Mouse (Mus musculus): ENCODE measurements at regions not wholly inside any gene's neighbourhood (a gene's known extent, or its start where the extent isn't known, plus 50 kb on each side); places are given as distances from the start of the nearest gene placed in this dataset.

DNA sequence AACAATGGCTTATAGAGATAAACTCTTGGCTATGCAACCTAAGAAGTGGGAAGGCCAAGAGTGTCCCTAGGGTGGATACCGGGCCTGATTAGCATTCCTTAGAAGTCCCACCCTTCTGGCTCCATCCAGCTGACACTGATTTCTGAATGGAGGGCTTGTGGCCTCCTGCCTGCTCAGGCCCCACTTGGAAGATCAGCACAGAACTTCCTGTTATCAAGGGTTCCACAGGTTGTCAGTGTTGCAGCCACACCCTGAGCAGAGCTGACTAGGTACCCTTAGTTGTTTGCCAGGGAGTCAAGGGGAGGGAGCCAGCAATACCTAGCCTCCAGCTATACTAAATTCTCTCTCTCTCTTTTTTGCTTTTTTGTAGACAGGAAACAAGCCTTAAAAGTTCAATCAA lies 164.1 kb upstream of the Olig3 start:
- Histone ChIP-seq H3K36me3 (replicated peaks; ENCODE audit: low read length) (no peaks in the 10 kb centered on the region), H3K27me3 (replicated peaks) (peaks cover 2% of the 10 kb centered on the region), H3K4me1 (peaks cover 47% of the 10 kb centered on the region), H3K4me3 (replicated peaks) (no peak overlapping the region), H3K9me3 (no peaks in the 10 kb centered on the region)
- TF ChIP-seq FLI1 (IDR thresholded peaks at IDR 0.05; ENCODE audit: low read length): no peak
- no peak for TF ChIP-seq GATA1 (IDR thresholded peaks at IDR 0.05; ENCODE audit: borderline replicate concordance, low read length)

DNA sequence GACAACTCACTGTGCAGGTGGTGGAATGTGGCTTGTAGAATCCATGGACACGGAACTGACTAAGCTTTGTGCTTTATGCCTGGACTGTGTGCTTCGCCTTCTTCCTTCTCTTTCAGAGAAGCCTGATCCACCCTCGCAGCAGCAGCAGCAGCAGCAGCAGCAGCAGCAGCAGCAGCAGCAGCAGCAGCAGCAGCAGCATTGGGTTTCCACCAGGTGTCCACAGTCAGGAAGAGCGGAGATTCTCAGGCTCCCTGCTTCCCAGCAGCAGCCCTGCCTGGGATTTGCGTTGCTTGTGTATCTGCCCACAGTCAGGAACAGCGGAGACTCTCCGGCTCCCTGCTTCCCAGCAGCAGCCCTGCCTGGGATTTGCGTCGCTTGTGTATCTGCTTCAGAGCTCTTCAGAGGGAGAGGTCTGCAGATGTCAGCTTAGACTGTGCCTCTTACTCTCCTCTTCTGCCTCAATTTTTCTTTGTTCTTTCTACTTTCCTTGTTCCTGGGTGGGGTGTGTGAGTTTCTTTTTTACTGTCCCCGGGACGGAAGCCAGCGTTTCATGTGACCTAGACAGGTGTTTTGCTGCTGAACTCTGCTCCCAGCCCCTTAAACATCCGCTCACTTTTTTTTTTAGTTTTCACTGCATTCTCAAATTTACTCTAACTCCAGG lies 168.1 kb upstream of the Olig3 start:
- H3K4me3 ChIP-seq (replicated peaks): no peak overlapping the region
- TF ChIP-seq FLI1 (IDR thresholded peaks at IDR 0.05; ENCODE audit: low read length): no peak
- TF ChIP-seq GATA1 (IDR thresholded peaks at IDR 0.05; ENCODE audit: borderline replicate concordance, low read length): no peak
- no peaks in the 10 kb centered on the region for H3K9me3 ChIP-seq
- H3K27me3 ChIP-seq (replicated peaks): peaks cover 2% of the 10 kb centered on the region
- peaks cover 69% of the 10 kb centered on the region for H3K4me1 ChIP-seq
- H3K36me3 ChIP-seq (replicated peaks; ENCODE audit: low read length): peaks cover 2% of the 10 kb centered on the region

DNA sequence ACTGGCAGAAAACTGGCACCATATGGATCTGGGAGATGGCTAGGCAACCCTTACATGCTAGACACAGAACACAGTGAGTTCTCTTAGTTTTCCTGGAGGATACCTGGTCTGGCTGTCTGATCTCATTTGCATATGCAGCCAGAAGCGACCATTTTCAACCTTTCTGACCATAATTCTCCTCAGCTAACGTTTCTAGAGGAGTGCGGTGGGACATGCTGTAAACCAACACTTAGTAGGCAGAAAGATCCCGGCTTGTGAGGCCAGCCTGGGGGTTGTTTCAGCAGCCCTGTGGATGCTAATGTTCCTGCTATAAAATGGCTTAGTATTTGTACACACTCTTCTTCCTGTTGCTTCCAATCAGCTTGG lies 168.6 kb upstream of the Olig3 start:
- H3K4me1 ChIP-seq: peaks cover 71% of the 10 kb centered on the region
- H3K4me3 ChIP-seq (replicated peaks): no peak overlapping the region

DNA sequence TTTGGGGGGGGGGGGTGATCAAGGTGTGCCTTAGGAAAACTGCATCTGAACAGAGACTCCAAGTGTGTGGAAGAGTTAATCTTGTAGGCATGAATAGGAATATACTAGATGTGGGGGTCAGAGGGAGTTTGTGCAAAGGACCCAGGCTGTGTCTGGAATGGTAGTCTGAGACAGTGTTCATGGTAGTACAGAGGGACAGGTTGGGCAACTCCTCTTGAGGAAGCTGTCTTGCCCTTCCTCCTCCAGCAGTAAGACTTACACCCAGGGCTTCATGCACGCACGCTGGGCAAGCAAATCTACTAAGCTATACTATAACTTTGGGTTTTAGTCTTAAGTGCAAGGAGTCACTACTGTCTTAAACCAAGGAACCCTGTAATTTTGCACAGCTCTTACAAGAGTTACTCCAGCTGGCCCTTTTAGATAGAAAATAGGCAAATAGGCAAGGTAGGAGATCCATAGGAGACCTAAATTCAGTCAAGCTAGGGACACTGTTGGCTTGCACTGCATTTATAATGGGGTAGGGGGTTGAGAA lies 169.2 kb upstream of the Olig3 start:
- H3K4me3 ChIP-seq (replicated peaks): no peak overlapping the region
- peaks cover 2% of the 10 kb centered on the region for H3K36me3 ChIP-seq (replicated peaks; ENCODE audit: low read length)
- H3K9me3 ChIP-seq: no peaks in the 10 kb centered on the region
- TF ChIP-seq GATA1 (IDR thresholded peaks at IDR 0.05; ENCODE audit: borderline replicate concordance, low read length): no peak
- TF ChIP-seq FLI1 (IDR thresholded peaks at IDR 0.05; ENCODE audit: low read length): no peak
- H3K27me3 ChIP-seq (replicated peaks): peaks cover 2% of the 10 kb centered on the region
- H3K4me1 ChIP-seq: peaks cover 71% of the 10 kb centered on the region

More for the DNA sequence above, 168.6 kb upstream of the Olig3 start:
- TF ChIP-seq FLI1 (IDR thresholded peaks at IDR 0.05; ENCODE audit: low read length): no peak
- TF ChIP-seq GATA1 (IDR thresholded peaks at IDR 0.05; ENCODE audit: borderline replicate concordance, low read length): no peak
- Histone ChIP-seq H3K36me3 (replicated peaks; ENCODE audit: low read length) (peaks cover 2% of the 10 kb centered on the region), H3K9me3 (no peaks in the 10 kb centered on the region), H3K27me3 (replicated peaks) (peaks cover 2% of the 10 kb centered on the region)

DNA sequence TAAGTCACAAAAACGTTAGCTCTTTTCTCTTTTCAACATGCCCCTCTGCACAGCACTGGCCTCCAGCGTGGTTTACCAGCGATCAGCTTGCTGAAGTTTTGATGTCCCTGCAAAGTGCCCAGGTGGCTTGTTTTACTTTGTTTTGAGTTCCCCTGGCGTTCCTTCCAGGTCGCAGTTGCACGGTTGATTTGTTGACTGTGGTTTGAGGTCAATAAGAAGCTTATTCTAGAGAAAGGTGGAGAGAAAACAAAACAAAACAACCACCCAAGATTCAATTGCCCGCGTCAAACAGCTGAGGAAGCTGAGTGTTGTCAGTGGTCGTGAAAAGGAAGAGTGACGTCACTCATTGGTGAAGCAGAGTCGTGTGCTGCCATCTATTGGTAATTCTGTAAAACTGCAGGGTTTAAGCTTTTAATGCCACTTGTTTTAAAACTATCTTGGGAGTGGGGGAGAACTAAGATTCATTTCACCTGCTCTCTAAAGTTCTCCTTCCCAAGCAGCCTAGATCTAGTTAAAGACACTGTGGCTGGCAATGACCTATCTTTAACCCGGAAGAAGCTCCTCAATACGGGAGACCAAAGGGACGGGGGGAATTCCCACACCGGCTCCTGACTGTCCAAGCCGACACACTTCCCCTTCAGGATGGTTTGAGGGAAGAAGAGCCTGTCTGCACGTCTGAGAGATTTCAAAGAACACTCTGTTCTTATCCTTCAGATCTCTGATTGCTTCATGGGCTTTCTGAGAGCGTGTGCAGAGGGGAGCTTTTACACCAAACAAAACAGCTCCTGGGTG lies 170.3 kb upstream of the Olig3 start:
- Histone ChIP-seq H3K4me1 (peaks cover 71% of the 10 kb centered on the region), H3K36me3 (replicated peaks; ENCODE audit: low read length) (peaks cover 2% of the 10 kb centered on the region), H3K4me3 (replicated peaks) (peak overlapping the region; percentile 89), H3K9me3 (no peaks in the 10 kb centered on the region), H3K27me3 (replicated peaks) (peaks cover 2% of the 10 kb centered on the region)
- TF ChIP-seq GATA1 (IDR thresholded peaks at IDR 0.05; ENCODE audit: borderline replicate concordance, low read length) (no peak), FLI1 (IDR thresholded peaks at IDR 0.05; ENCODE audit: low read length) (no peak)

DNA sequence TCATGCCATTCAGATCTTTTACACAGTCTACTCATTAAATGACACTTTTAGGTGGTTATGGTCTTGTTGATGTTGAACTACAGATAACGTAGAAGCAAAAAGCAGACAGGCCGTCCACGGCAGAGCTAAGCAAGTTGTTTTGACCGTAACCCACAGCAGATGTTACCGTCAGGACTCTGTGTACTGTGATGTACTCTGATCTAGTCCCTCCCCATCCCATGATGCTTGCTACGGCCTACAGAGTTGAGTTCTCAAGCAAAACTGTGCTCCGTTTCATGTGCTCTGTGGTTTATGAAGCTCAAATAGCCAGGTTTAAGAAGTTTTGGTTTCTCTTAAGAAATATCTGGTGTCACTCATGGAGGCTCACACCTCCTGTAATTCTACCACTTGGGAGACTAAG lies 169.4 kb upstream of the Tnfaip3 start:
- no peak overlapping the region for H3K4me3 ChIP-seq (replicated peaks)
- peaks cover 69% of the 10 kb centered on the region for H3K4me1 ChIP-seq
- H3K36me3 ChIP-seq (replicated peaks; ENCODE audit: low read length): peaks cover 2% of the 10 kb centered on the region
- H3K9me3 ChIP-seq: no peaks in the 10 kb centered on the region
- no peak for TF ChIP-seq GATA1 (IDR thresholded peaks at IDR 0.05; ENCODE audit: borderline replicate concordance, low read length)
- no peak for TF ChIP-seq FLI1 (IDR thresholded peaks at IDR 0.05; ENCODE audit: low read length)
- H3K27me3 ChIP-seq (replicated peaks): peaks cover 2% of the 10 kb centered on the region

DNA sequence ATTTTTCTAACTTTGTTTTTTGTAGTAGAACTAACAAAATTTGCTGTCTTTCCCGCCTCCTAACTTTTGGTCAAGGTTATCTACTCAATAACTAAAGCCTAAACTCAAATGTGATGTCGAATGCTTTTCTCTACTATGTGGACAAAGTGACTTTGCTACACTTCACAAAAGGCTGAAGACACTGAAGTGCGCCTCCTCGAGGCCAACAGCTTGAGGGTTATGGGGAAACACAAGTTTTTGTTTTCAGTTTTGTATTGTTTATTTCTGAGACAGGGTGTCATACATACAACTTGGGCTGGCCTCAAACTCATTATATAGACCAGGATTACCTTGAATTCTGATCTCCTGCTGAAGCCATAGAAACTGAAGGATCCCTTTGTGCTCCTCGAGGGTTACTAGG lies 162.4 kb upstream of the Tnfaip3 start:
- Histone ChIP-seq H3K36me3 (replicated peaks; ENCODE audit: low read length) (peaks cover 15% of the 10 kb centered on the region), H3K4me3 (replicated peaks) (no peak overlapping the region), H3K9me3 (peaks cover 10% of the 10 kb centered on the region; the same call in 1 of the 2 replicates), H3K27me3 (replicated peaks) (no peaks in the 10 kb centered on the region), H3K4me1 (peaks cover 57% of the 10 kb centered on the region)
- TF ChIP-seq GATA1 (IDR thresholded peaks at IDR 0.05; ENCODE audit: borderline replicate concordance, low read length) (no peak), FLI1 (IDR thresholded peaks at IDR 0.05; ENCODE audit: low read length) (no peak)

DNA sequence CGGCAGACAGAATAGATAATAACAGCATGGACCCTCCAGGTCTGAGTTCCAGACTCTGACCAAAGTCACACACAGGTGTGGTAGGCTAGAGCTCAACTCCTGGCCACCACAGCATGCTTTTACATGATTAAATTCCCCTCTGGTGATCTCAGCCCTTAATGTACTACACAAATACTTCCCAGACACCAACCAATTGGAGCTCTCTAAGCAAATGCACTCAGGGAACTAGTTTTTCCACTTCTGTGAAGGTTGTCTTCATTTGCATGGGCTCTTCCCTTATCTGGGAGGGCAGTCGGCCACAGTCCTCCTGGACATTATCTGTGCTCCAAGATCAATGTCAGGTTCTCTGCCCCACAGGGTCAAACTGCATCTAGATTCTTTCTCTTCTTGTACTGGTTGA lies 162.0 kb upstream of the Tnfaip3 start:
- Histone ChIP-seq H3K27me3 (replicated peaks) (no peaks in the 10 kb centered on the region), H3K36me3 (replicated peaks; ENCODE audit: low read length) (peaks cover 15% of the 10 kb centered on the region), H3K9me3 (peaks cover 10% of the 10 kb centered on the region; the same call in 1 of the 2 replicates), H3K4me1 (peaks cover 57% of the 10 kb centered on the region), H3K4me3 (replicated peaks) (no peak overlapping the region)
- TF ChIP-seq GATA1 (IDR thresholded peaks at IDR 0.05; ENCODE audit: borderline replicate concordance, low read length) (no peak), FLI1 (IDR thresholded peaks at IDR 0.05; ENCODE audit: low read length) (no peak)

DNA sequence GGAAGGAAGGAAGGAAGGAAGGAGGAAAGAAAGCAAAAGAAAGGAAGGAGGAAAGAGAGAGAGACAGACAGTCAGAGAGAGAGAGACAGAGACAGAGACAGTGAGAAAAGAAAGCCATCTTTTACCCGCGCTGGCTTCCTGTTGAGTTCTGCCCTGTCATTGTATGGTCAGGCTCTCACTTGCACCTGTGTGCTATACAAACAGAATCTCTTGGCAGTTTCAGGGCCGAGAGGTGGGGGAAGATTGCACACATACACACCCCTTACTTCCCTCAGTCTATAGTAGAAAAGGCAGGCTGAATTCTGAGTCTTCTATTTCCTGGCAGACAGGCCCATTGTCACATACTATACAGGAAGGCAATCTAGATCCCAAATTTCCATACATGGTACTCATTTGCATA lies 160.8 kb upstream of the Tnfaip3 start:
- Histone ChIP-seq H3K36me3 (replicated peaks; ENCODE audit: low read length) (peaks cover 15% of the 10 kb centered on the region), H3K4me1 (peaks cover 56% of the 10 kb centered on the region), H3K27me3 (replicated peaks) (no peaks in the 10 kb centered on the region), H3K4me3 (replicated peaks) (no peak overlapping the region), H3K9me3 (peaks cover 10% of the 10 kb centered on the region; the same call in 1 of the 2 replicates)
- TF ChIP-seq GATA1 (IDR thresholded peaks at IDR 0.05; ENCODE audit: borderline replicate concordance, low read length) (no peak), FLI1 (IDR thresholded peaks at IDR 0.05; ENCODE audit: low read length) (no peak)

DNA sequence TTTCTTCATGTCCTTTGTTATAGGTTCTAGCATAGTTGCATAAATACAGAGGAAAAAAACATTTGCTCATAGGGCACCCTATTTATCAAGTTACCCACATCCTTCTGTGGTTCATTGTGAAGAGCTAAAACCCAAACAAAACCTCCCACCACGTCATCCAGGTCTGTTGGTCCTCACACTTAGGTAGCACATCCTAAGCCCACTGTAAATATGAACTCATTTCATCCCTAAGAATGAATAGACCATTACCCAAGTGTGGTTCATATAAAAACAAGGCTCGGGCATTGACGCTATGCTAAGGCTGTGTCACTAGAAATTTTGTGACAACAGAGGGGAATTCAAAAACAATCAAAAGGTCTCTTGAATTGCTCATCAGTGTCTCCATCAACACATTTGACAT lies 156.4 kb upstream of the Tnfaip3 start:
- Histone ChIP-seq H3K9me3 (peaks cover 10% of the 10 kb centered on the region; the same call in 1 of the 2 replicates), H3K4me1 (peaks cover 73% of the 10 kb centered on the region), H3K36me3 (replicated peaks; ENCODE audit: low read length) (peaks cover 15% of the 10 kb centered on the region), H3K27me3 (replicated peaks) (no peaks in the 10 kb centered on the region), H3K4me3 (replicated peaks) (no peak overlapping the region)
- no peak for TF ChIP-seq FLI1 (IDR thresholded peaks at IDR 0.05; ENCODE audit: low read length)
- TF ChIP-seq GATA1 (IDR thresholded peaks at IDR 0.05; ENCODE audit: borderline replicate concordance, low read length): no peak
